Mouse (Mus musculus): Measurements from ENCODE around the gene Sema3d. TPM values are rescaled to one million over a fixed set of nuclear protein-coding genes. Genes with fewer than 3 reads are reported as not detected.

The Sema3d gene
- 14.7 and 16.0 TPM in 2 replicates for polyA plus RNA-seq (2016; fragmentation: Nextera tagmentation; extraction: Ambion mirVana)

- Histone ChIP-seq H3K4me1 (no peaks in the 10 kb centered on the region), H3K27ac (no peak within 1 kb of the TSS), H3K9me3 (no peaks in the 10 kb centered on the region), H3K9ac (peak within 1 kb of the TSS; percentile 58), H3K36me3 (no peaks in the 10 kb centered on the region), H3K27me3 (peaks cover 18% of the 10 kb centered on the region), H3K4me2 (replicated peaks) (peak within 1 kb of the TSS; percentile 89), H3K4me3 (peak within 1 kb of the TSS; percentile 58)
- under 1% methylated on average over 49 of the region's 49 CpGs for WGBS
- ATAC-seq (ENCODE audit: insufficient number of reproducible peaks, insufficient read depth, low FRiP score, low TSS enrichment) = peak; percentile 91; the same call in 1 of the 2 replicates
Observed at GRCm38 (mm10) chr5:12383133-12383959, at the start of gene Sema3d. Gene Sema3d, plus strand, starts transcription at chr5:12383385.

GRCm38 (mm10) chr5:12377261-12377660, 5.9 kb upstream of the Sema3d start:
- Histone ChIP-seq H3K36me3 (no peaks in the 10 kb centered on the region), H3K9ac (no peak overlapping the region), H3K27me3 (no peaks in the 10 kb centered on the region), H3K9me3 (no peaks in the 10 kb centered on the region), H3K4me3 (no peak overlapping the region), H3K4me1 (no peaks in the 10 kb centered on the region), H3K27ac (no peak overlapping the region), H3K4me2 (replicated peaks) (no peak overlapping the region)
- ATAC-seq (ENCODE audit: insufficient number of reproducible peaks, insufficient read depth, low FRiP score, low TSS enrichment) = no peak
- WGBS = 51% methylated on average over 1 of the region's 1 CpGs

GRCm38 (mm10) chr5:12378900-12379299, 4.3 kb upstream of the Sema3d start:
- WGBS = 30% methylated on average over 5 of the region's 5 CpGs
- no peak overlapping the region for H3K9ac ChIP-seq

GRCm38 (mm10) chr5:12382010-12382409, 1.2 kb upstream of the Sema3d start:
- no peaks in the 10 kb centered on the region for H3K36me3 ChIP-seq
- ATAC-seq (ENCODE audit: insufficient number of reproducible peaks, insufficient read depth, low FRiP score, low TSS enrichment) = no peak
- H3K27me3 ChIP-seq = peaks cover 18% of the 10 kb centered on the region
- WGBS = 83% methylated on average over 5 of the region's 5 CpGs
- H3K4me3 ChIP-seq = no peak overlapping the region
- no peaks in the 10 kb centered on the region for H3K9me3 ChIP-seq
- H3K4me1 ChIP-seq = no peaks in the 10 kb centered on the region
- H3K27ac ChIP-seq = no peak overlapping the region
- no peak overlapping the region for H3K4me2 ChIP-seq (replicated peaks)
- no peak overlapping the region for H3K9ac ChIP-seq

More at GRCm38 (mm10) chr5:12378900-12379299, 4.3 kb upstream of the Sema3d start:
- Histone ChIP-seq H3K4me2 (replicated peaks) (no peak overlapping the region), H3K27ac (no peak overlapping the region), H3K4me1 (no peaks in the 10 kb centered on the region), H3K27me3 (0 out of 2 replicates have a peak, but pooled peaks cover 4% of the 10 kb centered on the region), H3K36me3 (no peaks in the 10 kb centered on the region), H3K4me3 (no peak overlapping the region), H3K9me3 (no peaks in the 10 kb centered on the region)
- no peak for ATAC-seq (ENCODE audit: insufficient number of reproducible peaks, insufficient read depth, low FRiP score, low TSS enrichment)

GRCm38 (mm10) chr5:12383960-12384285, 738 bp downstream of the Sema3d start:
- Histone ChIP-seq H3K27ac (no peak overlapping the region), H3K9ac (peak overlapping the region; percentile 58), H3K27me3 (peaks cover 18% of the 10 kb centered on the region), H3K9me3 (no peaks in the 10 kb centered on the region), H3K36me3 (no peaks in the 10 kb centered on the region), H3K4me3 (peak overlapping the region; percentile 58), H3K4me1 (no peaks in the 10 kb centered on the region), H3K4me2 (replicated peaks) (peak overlapping the region; percentile 89)
- ATAC-seq (ENCODE audit: insufficient number of reproducible peaks, insufficient read depth, low FRiP score, low TSS enrichment) = no peak
- WGBS = under 1% methylated on average over 10 of the region's 10 CpGs

GRCm38 (mm10) chr5:12392667-12393066, 9.5 kb downstream of the Sema3d start:
- no peak overlapping the region for H3K9ac ChIP-seq
- H3K27ac ChIP-seq = no peak overlapping the region
- no peaks in the 10 kb centered on the region for H3K27me3 ChIP-seq
- H3K4me3 ChIP-seq = no peak overlapping the region
- WGBS = 82% methylated on average over 5 of the region's 5 CpGs
- ATAC-seq (ENCODE audit: insufficient number of reproducible peaks, insufficient read depth, low FRiP score, low TSS enrichment) = no peak
- no peaks in the 10 kb centered on the region for H3K9me3 ChIP-seq
- no peak overlapping the region for H3K4me2 ChIP-seq (replicated peaks)
- H3K36me3 ChIP-seq = no peaks in the 10 kb centered on the region
- no peaks in the 10 kb centered on the region for H3K4me1 ChIP-seq

- H3K4me1 ChIP-seq = no peaks in the 10 kb centered on the region
- no peak overlapping the region for H3K27ac ChIP-seq
- no peak for ATAC-seq (ENCODE audit: insufficient number of reproducible peaks, insufficient read depth, low FRiP score, low TSS enrichment)
- no peak overlapping the region for H3K4me2 ChIP-seq (replicated peaks)
- no peak overlapping the region for H3K4me3 ChIP-seq
- H3K9me3 ChIP-seq = no peaks in the 10 kb centered on the region
- H3K36me3 ChIP-seq = no peaks in the 10 kb centered on the region
- no peaks in the 10 kb centered on the region for H3K27me3 ChIP-seq
- WGBS = 69% methylated on average over 2 of the region's 2 CpGs
- no peak overlapping the region for H3K9ac ChIP-seq
Observed at GRCm38 (mm10) chr5:12399271-12399670, 16.1 kb downstream of the Sema3d start.

GRCm38 (mm10) chr5:12404229-12404628, 21.0 kb downstream of the Sema3d start:
- no peak overlapping the region for H3K27ac ChIP-seq
- no peak overlapping the region for H3K9ac ChIP-seq
- no peaks in the 10 kb centered on the region for H3K4me1 ChIP-seq
- no peak overlapping the region for H3K4me2 ChIP-seq (replicated peaks)
- no peak overlapping the region for H3K4me3 ChIP-seq
- H3K9me3 ChIP-seq = no peaks in the 10 kb centered on the region
- H3K36me3 ChIP-seq = no peaks in the 10 kb centered on the region
- ATAC-seq (ENCODE audit: insufficient number of reproducible peaks, insufficient read depth, low FRiP score, low TSS enrichment) = 0 out of 2 replicates have a peak, but pooled peaks have one; percentile 10
- H3K27me3 ChIP-seq = no peaks in the 10 kb centered on the region

GRCm38 (mm10) chr5:12412595-12412994, 29.4 kb downstream of the Sema3d start:
- Histone ChIP-seq H3K27me3 (no peaks in the 10 kb centered on the region), H3K27ac (no peak overlapping the region), H3K9me3 (no peaks in the 10 kb centered on the region), H3K4me2 (replicated peaks) (no peak overlapping the region), H3K9ac (no peak overlapping the region), H3K4me3 (no peak overlapping the region), H3K4me1 (no peaks in the 10 kb centered on the region), H3K36me3 (no peaks in the 10 kb centered on the region)
- WGBS = 85% methylated on average over 3 of the region's 3 CpGs
- no peak for ATAC-seq (ENCODE audit: insufficient number of reproducible peaks, insufficient read depth, low FRiP score, low TSS enrichment)

GRCm38 (mm10) chr5:12423264-12423663, 40.1 kb downstream of the Sema3d start:
- no peak overlapping the region for H3K9ac ChIP-seq
- H3K9me3 ChIP-seq = no peaks in the 10 kb centered on the region
- no peak overlapping the region for H3K4me2 ChIP-seq (replicated peaks)
- H3K36me3 ChIP-seq = no peaks in the 10 kb centered on the region
- no peaks in the 10 kb centered on the region for H3K27me3 ChIP-seq
- 72% methylated on average over 5 of the region's 5 CpGs for WGBS
- no peaks in the 10 kb centered on the region for H3K4me1 ChIP-seq
- ATAC-seq (ENCODE audit: insufficient number of reproducible peaks, insufficient read depth, low FRiP score, low TSS enrichment) = no peak
- H3K27ac ChIP-seq = no peak overlapping the region
- no peak overlapping the region for H3K4me3 ChIP-seq

GRCm38 (mm10) chr5:12441737-12442136, 58.6 kb downstream of the Sema3d start:
- Histone ChIP-seq H3K4me1 (no peaks in the 10 kb centered on the region; the same call in 1 of the 2 replicates), H3K9me3 (no peaks in the 10 kb centered on the region), H3K9ac (no peak overlapping the region), H3K4me2 (replicated peaks) (no peak overlapping the region), H3K27ac (no peak overlapping the region), H3K4me3 (no peak overlapping the region), H3K36me3 (no peaks in the 10 kb centered on the region), H3K27me3 (0 out of 2 replicates have a peak, but pooled peaks cover 2% of the 10 kb centered on the region)
- 26% methylated on average over 1 of the region's 1 CpGs for WGBS
- ATAC-seq (ENCODE audit: insufficient number of reproducible peaks, insufficient read depth, low FRiP score, low TSS enrichment) = no peak

Data from embryonic facial prominence, embryonic 12.5 days (tissue).